Mouse (Mus musculus) bone marrow, adult 2 months (tissue): Measurements from ENCODE around the gene D430041D05Rik.

Experiments
- CTCF ChIP-seq: fragments of 200-500 bp; IDR thresholded peaks from 2 replicates; pipeline ENCODE4 v1.5.1; 2011; ENCODE audit warnings: low read length, control low read depth; ENCODE audit not compliant: control insufficient read depth, insufficient read depth
- POLR2A ChIP-seq: fragments of 200-500 bp; IDR thresholded peaks from 2 replicates; pipeline ENCODE4 v1.6.1; 2011; ENCODE audit warnings: low read depth, mild to moderate bottlenecking, control low read depth, low read length, borderline replicate concordance; ENCODE audit not compliant: control insufficient read depth

- TF ChIP-seq CTCF, result no peak
- TF ChIP-seq POLR2A, result no peak
Observed at GRCm38 (mm10) chr2:104282835-104283234, 128.0 kb downstream of the D430041D05Rik start.
